Mouse (Mus musculus) olfactory bulb, adult 2 months (tissue): ENCODE data around the gene Rabl3.

ENCODE experiments used
- CTCF ChIP-seq: fragments of 200-500 bp; IDR thresholded peaks from 2 replicates; pipeline ENCODE4 v1.5.1; 2012; ENCODE audit warnings: low read depth, mild to moderate bottlenecking, low read length, moderate library complexity; ENCODE audit not compliant: insufficient read depth
- POLR2A ChIP-seq: fragments of 200-500 bp; IDR thresholded peaks from 2 replicates; pipeline ENCODE4 v1.6.1; 2012; ENCODE audit warnings: mild to moderate bottlenecking, low read depth, low read length, moderate library complexity; ENCODE audit not compliant: insufficient read depth

DNA sequence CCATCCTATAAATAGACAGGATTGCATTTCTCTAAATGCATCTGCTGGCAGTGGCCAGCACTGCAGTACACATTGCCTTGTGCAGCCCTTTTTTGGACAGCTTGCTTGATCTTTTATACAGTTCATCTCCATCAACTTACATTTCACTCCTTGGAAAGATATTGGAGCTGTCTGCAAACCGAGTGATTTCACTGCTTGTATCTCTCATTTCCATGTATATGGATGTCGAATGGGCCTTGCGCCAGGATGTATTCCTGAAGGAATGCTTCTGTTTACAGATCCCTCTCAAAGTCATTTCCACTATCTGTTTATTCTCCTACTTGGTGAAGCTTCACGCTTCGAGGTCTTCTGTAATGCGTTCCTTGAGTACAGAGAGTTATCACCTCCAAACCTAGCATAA, 64.6 kb downstream of the Rabl3 start:
- TF ChIP-seq CTCF, result no peak
- no peak for TF ChIP-seq POLR2A
